Mouse (Mus musculus) lung, embryonic 16.5 days (tissue): ENCODE data around the gene Usf3. TPM values are rescaled to one million over a fixed set of nuclear protein-coding genes. Genes with fewer than 3 reads are reported as not detected.

Experiments
- ATAC-seq: fragments of 200-750 bp; cut with Nextera tagmentation; 2 replicates; pipeline ENCODE4 v1.8.0; 2017; ENCODE audit warnings: low read depth, mild to moderate bottlenecking, moderate library complexity
- H3K27ac ChIP-seq: fragments of 300-500 bp; sonication (generic); 2 replicates; pipeline ENCODE4 v1.5.1; 2014; ENCODE audit warnings: mild to moderate bottlenecking, control low read depth, low read length
- H3K27me3 ChIP-seq: fragments of 300-500 bp; sonication (generic); 2 replicates; pipeline ENCODE4 v1.6.1; 2014; ENCODE audit warnings: low read depth, low read length, mixed read lengths; ENCODE audit not compliant: control insufficient read depth, insufficient read depth
- H3K36me3 ChIP-seq: fragments of 300-500 bp; sonication (generic); 2 replicates; pipeline ENCODE4 v1.6.1; 2014; ENCODE audit warnings: low read length; ENCODE audit not compliant: control insufficient read depth, insufficient read depth
- H3K4me1 ChIP-seq: fragments of 300-500 bp; sonication (generic); replicated peaks from 2 replicates; pipeline ENCODE4 v1.6.1; 2014; ENCODE audit warnings: low read length, mixed read lengths; ENCODE audit not compliant: control insufficient read depth, insufficient read depth
- H3K4me2 ChIP-seq: fragments of 300-500 bp; sonication (generic); 2 replicates; pipeline ENCODE4 v1.6.1; 2014; ENCODE audit warnings: low read depth, low read length, control low read depth
- H3K4me3 ChIP-seq: fragments of 300-500 bp; sonication (generic); 2 replicates; pipeline ENCODE4 v1.5.1; 2014; ENCODE audit warnings: mild to moderate bottlenecking, low read length, control low read depth
- H3K9ac ChIP-seq: fragments of 300-500 bp; sonication (generic); 2 replicates; pipeline ENCODE4 v1.6.1; 2014; ENCODE audit warnings: low read length, control low read depth
- H3K9me3 ChIP-seq: fragments of 300-500 bp; sonication (generic); 2 replicates; pipeline ENCODE4 v1.6.1; 2016; ENCODE audit warnings: low read length; ENCODE audit not compliant: control insufficient read depth
- WGBS: fragments of 180-500 bp; shearing (Covaris S2); extraction: QIAGEN DNeasy Blood & Tissue Kit; methylation state at CpG from one replicate; pipeline ENCODE4 v1.1.7; 2014; 5-methylcytosine and 5-hydroxymethylcytosine counted together
- polyA plus RNA-seq: library from polyadenylated mRNA; unstranded; fragments of >200 nt; fragmentation: Nextera tagmentation; extraction: Ambion mirVana; gene quantifications from 2 replicates; pipeline ENCODE4 v1.2.1, GENCODE M21; 2015

Usf3 gene
- polyA plus RNA-seq, 1 experiment from 2014 or later: 3.2 TPM

DNA sequence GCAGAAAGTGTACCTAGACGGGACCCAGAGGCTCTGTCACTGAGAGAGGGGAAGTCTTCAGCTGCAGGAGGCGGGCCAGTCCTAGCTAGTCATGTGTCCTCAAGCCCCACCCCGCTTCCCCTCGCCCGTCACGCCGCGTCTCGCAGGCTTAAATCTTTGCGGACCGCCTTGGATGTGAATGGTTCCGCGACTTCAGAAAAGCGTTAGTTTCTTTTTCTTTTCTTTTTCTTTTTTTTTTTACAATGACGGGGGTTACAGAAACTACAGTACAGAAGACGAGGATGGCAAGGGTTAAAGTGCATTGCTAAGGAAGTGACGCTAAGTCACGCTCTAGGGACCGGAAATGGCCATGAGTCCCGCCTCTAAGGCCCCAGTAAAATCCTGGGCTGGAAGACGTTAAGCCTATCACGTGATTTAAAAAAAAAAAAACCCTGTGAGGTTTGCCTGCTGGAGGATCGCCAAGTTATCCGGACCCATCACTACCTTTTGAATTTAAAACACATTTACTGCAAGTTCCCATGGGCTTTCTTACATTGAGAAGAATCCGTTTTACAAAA lies 34.0 kb upstream of the Usf3 start:
- H3K4me2 ChIP-seq: peak overlapping the region; percentile 92
- peak overlapping the region; percentile 98 for H3K4me3 ChIP-seq
- peak overlapping the region; percentile 96 for H3K9ac ChIP-seq
- peak overlapping the region; percentile 100 for H3K27ac ChIP-seq
- peaks cover 14% of the 10 kb centered on the region for H3K4me1 ChIP-seq
- under 1% methylated on average over 25 of the region's 25 CpGs for WGBS
- ATAC-seq: peak; percentile 86
- H3K36me3 ChIP-seq: no peaks in the 10 kb centered on the region
- H3K27me3 ChIP-seq: no peaks in the 10 kb centered on the region
- no peaks in the 10 kb centered on the region for H3K9me3 ChIP-seq

DNA sequence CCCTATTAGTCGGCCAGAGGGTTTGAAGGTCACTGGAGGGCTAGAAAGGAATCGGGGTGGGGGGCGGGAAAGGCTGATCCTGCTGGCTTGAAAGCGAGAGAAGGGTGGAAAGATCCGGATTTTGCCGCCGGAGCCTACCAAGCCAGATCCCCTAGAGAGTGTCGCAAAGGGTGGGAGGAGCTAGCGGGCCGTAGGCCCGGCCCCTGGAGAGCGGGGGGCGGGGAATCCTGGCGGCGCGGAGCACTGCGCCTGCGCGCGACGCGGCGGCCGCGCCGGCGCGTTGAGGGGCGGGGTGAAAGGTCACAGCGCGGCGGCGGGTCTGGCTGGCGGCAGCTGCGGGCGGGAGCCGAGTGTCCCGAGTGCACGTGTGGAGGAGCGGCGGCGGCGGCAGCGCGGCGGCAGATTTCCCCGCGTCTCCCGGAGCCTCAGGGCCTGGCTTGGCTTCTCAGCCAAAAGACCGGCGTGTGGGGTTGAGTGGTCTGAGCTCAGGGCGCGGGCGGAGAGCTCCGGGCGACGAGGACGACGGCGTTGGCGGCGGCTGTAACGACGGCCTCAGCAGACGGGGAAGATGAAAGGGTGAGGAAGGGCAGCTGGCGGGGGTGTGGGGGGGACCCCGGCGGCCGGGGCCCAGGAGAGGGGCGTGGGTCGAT lies 33.4 kb upstream of the Usf3 start, which contains the start of the genes Atp6v1a and Naa50:
Gene Atp6v1a (minus strand): TSS at position 170 of the 650 bp plus-strand sequence.
Gene Naa50 (plus strand): TSS at position 295 of the 650 bp plus-strand sequence.
- peaks cover 14% of the 10 kb centered on the region for H3K4me1 ChIP-seq
- H3K36me3 ChIP-seq: no peaks in the 10 kb centered on the region
- ATAC-seq: peak; percentile 93
- H3K27me3 ChIP-seq: no peaks in the 10 kb centered on the region
- peak within 1 kb of the TSS; percentile 92 for H3K4me2 ChIP-seq
- H3K4me3 ChIP-seq: peak within 1 kb of the TSS; percentile 98
- H3K9me3 ChIP-seq: no peaks in the 10 kb centered on the region
- WGBS: under 1% methylated on average over 52 of the region's 71 CpGs
- peak within 1 kb of the TSS; percentile 96 for H3K9ac ChIP-seq
- H3K27ac ChIP-seq: peak within 1 kb of the TSS; percentile 100

DNA sequence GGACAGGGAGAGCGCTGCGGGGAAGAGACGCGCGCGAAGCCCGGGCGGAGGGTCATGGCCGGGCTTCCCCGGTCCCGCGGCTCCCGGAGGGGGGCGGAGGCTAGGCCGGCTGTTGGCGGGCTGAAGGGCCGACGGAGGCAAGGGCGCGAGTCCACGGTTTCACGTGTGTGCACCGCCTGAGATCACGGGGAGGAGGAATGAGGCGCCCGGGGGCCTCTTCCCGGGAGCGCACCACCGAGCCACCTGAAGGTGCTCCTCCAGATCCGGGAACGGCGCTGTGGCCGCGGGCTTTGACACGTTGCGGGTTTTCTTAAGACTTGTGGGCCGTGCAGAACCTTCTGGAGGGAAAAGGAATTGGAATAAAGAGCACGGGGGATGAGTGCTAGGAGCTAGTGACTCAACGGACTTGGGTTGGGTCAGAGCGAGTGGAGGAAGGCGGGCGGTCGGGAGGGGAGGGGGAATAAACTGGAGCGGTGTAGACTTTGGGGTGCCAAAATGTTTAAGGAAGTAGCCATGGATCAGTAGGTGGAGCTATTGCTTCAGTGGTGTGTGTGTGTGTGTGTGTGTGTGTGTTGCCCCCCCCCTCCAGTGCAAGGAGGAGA lies 32.8 kb upstream of the Usf3 start:
- WGBS: 0% methylated on average over 35 of the region's 44 CpGs
- Histone ChIP-seq H3K27ac (peak overlapping the region; percentile 100), H3K9ac (peak overlapping the region; percentile 96), H3K4me1 (peaks cover 14% of the 10 kb centered on the region), H3K27me3 (no peaks in the 10 kb centered on the region), H3K4me3 (peak overlapping the region; percentile 98), H3K9me3 (no peaks in the 10 kb centered on the region), H3K4me2 (peak overlapping the region; percentile 55), H3K36me3 (no peaks in the 10 kb centered on the region)
- peak; percentile 69 for ATAC-seq

DNA sequence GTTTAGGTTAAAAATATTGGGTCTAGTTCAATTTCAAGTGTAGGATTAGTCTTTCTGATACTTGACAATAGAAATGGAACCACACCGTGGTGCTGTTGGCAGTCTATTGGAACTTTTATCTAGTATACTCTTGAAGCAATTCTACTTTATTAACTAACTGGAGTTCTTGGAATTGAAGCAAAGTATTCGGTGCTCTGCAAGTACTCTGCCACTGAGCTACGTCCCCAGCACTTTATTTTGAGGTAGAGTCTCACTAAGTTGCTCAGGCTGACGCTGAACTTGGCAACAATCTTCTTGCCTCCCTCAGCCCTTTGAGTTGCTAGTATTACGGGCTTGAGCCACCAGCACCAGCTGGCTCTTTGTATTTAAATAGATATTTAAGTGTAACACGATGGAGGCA lies 31.6 kb upstream of the Usf3 start:
- Histone ChIP-seq H3K27me3 (no peaks in the 10 kb centered on the region), H3K4me1 (peaks cover 14% of the 10 kb centered on the region), H3K4me3 (peak overlapping the region; percentile 30), H3K27ac (peak overlapping the region; percentile 55; the same call in 1 of the 2 replicates), H3K36me3 (no peaks in the 10 kb centered on the region), H3K4me2 (peak overlapping the region; percentile 55), H3K9me3 (no peaks in the 10 kb centered on the region), H3K9ac (peak overlapping the region; percentile 58)
- WGBS: 20% methylated on average over 6 of the region's 6 CpGs
- no peak for ATAC-seq

DNA sequence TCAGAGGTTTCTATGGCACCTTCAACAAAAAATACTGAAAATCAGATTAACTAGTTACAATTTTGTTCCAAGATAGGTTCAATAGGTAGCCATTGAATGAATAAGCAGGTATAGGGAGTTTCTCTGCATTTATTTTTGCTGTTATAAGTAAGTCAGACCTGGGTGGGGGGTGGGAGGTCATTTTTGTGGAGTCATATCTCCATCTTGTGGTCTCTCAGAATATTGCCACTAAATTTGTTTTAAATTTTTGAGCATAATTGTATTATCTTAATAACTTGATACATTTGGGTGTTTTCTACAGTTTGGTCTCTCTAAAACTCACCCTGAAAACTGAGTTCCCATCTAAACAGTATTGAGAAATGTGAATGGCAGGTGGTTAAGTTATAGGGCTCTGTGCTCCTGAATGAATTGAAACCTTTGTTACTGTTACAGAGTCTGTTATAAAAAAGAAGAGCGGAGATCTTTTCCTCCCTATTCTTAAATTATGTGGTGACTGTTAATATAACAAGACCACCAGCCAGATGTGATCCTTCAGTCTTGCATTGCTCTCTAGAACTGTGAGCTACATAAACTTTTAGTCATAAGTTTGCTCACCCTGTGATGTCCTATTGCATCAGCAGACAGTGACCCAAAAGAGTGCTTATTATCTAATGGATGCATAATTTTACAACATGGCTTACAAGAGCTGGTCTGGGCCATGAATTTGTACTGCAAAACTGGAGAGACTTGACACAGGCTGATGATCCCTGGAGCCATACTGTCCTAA lies 23.9 kb upstream of the Usf3 start:
- WGBS: 88% methylated on average over 1 of the region's 1 CpGs

DNA sequence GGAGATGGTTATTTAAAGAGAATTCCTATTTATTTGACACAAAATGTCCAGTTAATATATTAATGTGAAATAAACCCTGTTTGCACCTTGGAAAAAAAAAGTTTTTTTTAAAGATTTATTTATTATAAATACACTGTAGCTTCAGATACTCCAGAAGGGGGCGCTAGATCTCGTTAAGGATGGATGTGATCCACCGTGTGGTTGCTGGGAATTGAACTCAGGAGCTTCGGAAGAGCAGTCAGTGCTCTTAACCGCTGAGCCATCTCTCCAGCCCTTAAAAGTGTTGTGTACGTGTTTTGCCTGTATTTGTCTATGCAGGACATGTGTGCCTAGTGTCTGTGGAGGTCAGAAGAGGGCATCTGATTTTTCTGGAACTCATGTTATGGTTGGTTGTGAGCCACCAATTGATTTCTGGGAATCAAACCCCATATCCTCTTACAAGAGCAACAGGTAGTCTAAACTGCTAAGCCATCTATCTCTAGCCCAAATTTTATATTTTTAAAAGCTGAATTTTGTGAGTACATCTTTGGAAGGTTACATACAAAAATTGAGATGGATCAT lies 18.5 kb upstream of the Usf3 start:
- H3K9ac ChIP-seq: no peak overlapping the region
- no peak overlapping the region for H3K27ac ChIP-seq
- no peak overlapping the region for H3K4me3 ChIP-seq
- ATAC-seq: no peak
- H3K9me3 ChIP-seq: no peaks in the 10 kb centered on the region
- 63% methylated on average over 6 of the region's 6 CpGs for WGBS
- H3K27me3 ChIP-seq: no peaks in the 10 kb centered on the region
- no peaks in the 10 kb centered on the region for H3K4me1 ChIP-seq
- H3K36me3 ChIP-seq: peaks cover 8% of the 10 kb centered on the region; the same call in 1 of the 2 replicates
- no peak overlapping the region for H3K4me2 ChIP-seq

More for the DNA sequence above, 23.9 kb upstream of the Usf3 start:
- Histone ChIP-seq H3K4me3 (no peak overlapping the region), H3K9ac (no peak overlapping the region), H3K27me3 (no peaks in the 10 kb centered on the region), H3K27ac (no peak overlapping the region), H3K4me2 (no peak overlapping the region), H3K36me3 (no peaks in the 10 kb centered on the region), H3K9me3 (no peaks in the 10 kb centered on the region), H3K4me1 (no peaks in the 10 kb centered on the region)
- ATAC-seq: no peak

DNA sequence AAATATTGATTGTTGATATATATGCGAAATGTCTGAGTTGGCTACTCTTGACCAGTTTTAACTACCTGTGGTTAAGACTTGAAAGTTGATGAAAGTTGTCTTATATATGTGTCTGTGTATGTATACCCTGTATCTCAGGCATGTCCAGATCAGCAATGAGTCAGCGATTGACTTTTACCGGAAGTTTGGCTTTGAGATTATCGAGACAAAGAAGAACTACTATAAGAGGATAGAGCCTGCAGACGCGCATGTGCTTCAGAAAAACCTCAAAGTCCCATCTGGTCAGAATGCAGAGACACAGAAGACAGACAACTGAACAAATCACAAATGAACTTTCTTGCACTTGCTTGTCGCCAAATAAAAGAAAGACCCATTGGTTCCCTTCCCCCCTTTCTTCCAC lies 13.7 kb upstream of the Usf3 start:
- no peaks in the 10 kb centered on the region for H3K4me1 ChIP-seq
- ATAC-seq: no peak
- H3K4me2 ChIP-seq: no peak overlapping the region
- H3K9me3 ChIP-seq: no peaks in the 10 kb centered on the region
- H3K36me3 ChIP-seq: peaks cover 10% of the 10 kb centered on the region; the same call in 1 of the 2 replicates
- 91% methylated on average over 7 of the region's 7 CpGs for WGBS
- H3K27me3 ChIP-seq: no peaks in the 10 kb centered on the region
- no peak overlapping the region for H3K4me3 ChIP-seq
- no peak overlapping the region for H3K27ac ChIP-seq
- H3K9ac ChIP-seq: no peak overlapping the region

DNA sequence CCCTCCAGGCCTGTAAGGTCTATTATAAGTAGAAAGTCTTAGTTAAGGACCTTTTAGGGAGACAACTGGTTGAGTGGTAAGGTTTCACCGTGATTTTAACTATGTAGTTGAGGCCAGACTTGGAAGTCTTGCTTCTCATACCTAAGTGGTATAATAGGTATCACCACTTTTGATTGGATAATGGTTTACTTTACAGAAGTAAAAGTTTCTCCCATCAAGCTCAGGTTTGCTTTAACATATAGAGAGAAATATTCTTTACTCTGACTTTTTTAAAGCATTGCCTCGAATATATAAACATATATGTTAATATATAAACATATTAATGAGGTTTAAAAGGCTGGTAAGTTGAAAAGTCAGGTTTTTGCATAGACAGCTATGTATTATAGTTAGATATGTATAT lies 9.2 kb upstream of the Usf3 start:
- Histone ChIP-seq H3K4me2 (no peak overlapping the region), H3K4me1 (no peaks in the 10 kb centered on the region), H3K9me3 (no peaks in the 10 kb centered on the region), H3K27ac (no peak overlapping the region), H3K36me3 (peaks cover 2% of the 10 kb centered on the region; the same call in 1 of the 2 replicates), H3K27me3 (no peaks in the 10 kb centered on the region), H3K4me3 (no peak overlapping the region), H3K9ac (no peak overlapping the region)
- 87% methylated on average over 2 of the region's 2 CpGs for WGBS
- ATAC-seq: no peak
